Mouse (Mus musculus) adrenal gland, adult 18-20 months (tissue): Measurements from ENCODE around the gene Cenpq. TPM values are rescaled to one million over a fixed set of nuclear protein-coding genes. Genes with fewer than 3 reads are reported as not detected.

ENCODE experiments used
- DNase-seq, 2 experiments: peaks; one replicate each; pipeline ENCODE4 v3.0.0; 2021 to 2022; ENCODE audit warnings: low spot score in 2 of 2
- long read RNA-seq, 2 experiments: library from polyadenylated mRNA; stranded (forward); transcript quantifications; one replicate each; pipeline ENCODE4 v2.0.0; 2021
- total RNA-seq, 2 experiments: library from RNA; stranded (reverse); gene quantifications; 1 replicate in 1 of 2; 2 replicates in 1 of 2; pipeline ENCODE4 v1.2.3; 2021

The Cenpq gene
- 1 to 10 TPM; 5.9 to 8.1 TPM for total RNA-seq
- long read RNA-seq, experiment 1, partial matches to known transcripts = 1 of 3 reads
- long read RNA-seq, experiment 1, other reads (novel, unspliced or antisense) = 0 of 3 reads
- long read RNA-seq, experiment 2, transcript Cenpq-201 (9 exons, 1,942 nt) = major isoform, 7 of 8 reads
- long read RNA-seq, experiment 2, partial matches to known transcripts = 0 of 8 reads
- long read RNA-seq, experiment 2, other reads (novel, unspliced or antisense) = 1 of 8 reads

DNA sequence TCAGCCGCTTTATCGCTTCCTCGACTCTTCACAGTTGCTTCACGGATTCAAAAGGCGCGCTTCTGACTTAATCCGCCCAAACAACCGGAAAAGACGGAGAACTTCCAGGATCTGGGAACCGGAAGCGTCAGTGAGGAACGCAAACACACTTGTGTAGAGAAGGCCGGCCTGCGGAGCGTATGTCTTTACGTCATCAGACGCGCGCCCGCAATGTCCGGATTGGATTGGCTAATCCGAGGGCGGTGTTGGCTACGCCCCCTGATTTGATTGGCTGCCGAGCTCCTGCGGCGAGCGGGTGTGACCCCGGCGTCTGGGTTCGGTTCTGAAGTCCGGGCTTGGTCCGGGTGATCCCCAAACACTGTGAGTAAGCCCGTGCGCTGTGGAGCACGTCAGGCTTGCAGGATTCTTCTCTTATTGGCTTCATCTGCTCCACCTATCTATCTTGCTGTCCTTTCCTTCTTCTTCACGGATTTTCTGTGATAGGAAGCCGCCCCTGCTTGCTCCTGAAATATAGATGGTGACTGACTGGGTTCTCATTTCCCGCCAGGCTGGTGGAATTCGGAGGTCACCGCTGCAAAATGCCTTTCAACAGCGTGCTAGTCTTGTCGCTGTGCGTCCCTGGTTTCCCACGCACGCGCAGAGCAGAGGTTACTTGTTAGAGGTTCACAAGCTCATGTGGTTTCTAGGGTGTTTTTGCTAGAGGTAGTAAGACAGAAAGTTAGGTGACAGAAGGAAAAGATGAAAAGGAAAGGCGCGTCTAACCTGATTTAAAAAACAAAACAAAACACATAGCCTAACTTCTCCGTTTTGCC lies at the start of gene Cenpq, which contains the start of gene Mut:
TSS of gene Cenpq (minus strand) at position 628 of the 812 bp plus-strand sequence.
TSS of gene Mut (plus strand) at position 266 of the 812 bp plus-strand sequence.
- DNase-seq = peak; percentile 94 to 95

- DNase-seq = no peak
Measured at GRCm38 (mm10) chr17:40977914-40978313, 43.1 kb upstream of the Cenpq start.

DNA sequence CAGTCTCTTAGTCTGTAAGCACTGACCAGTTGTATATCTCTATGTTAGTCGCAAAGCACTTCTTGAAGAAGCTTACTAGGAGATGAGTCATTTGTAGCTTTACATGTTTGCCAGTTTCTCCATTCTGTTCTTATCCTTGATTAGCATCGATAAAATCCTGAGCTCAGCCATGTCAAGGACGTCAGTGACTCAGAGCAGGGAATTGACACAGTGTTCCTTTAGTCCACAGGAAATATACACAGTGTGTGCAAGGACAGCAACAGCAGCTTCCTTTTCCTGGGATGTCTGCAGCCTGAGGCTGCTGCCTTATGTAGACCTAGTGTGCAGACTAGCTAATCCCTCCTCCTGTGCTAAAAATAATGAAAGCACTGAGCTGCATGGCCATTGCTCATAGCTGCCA lies 13.7 kb upstream of the Cenpq start:
- DNase-seq = peak in 1 of 2 experiments; percentile 18

GRCm38 (mm10) chr17:40933985-40934384 lies 862 bp downstream of the Cenpq start:
- DNase-seq = no peak

GRCm38 (mm10) chr17:40915499-40915898 lies 19.3 kb downstream of the Cenpq start:
- DNase-seq = no peak

DNA sequence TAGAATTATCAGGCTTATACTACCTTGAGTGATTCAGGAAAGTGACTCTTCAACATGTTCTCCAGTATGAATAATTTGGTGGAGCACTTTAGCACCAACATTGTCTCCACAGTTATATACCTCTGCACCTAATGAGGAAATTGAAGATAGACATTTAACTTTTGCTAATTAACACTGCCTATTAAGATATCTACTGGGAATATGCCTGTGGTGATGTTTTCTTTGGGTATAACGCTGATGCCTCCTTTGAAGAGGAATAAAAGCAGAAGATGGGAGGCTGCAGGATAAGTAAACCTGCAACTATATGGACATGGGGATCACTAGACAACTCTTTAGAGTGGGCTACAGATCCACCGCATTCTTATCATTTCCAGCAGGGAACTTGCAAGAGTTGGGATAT lies 20.6 kb downstream of the Cenpq start, which contains the start of gene Glyatl3:
TSS of gene Glyatl3 (minus strand) at position 101 of the 400 bp plus-strand sequence.
- no peak for DNase-seq

DNA sequence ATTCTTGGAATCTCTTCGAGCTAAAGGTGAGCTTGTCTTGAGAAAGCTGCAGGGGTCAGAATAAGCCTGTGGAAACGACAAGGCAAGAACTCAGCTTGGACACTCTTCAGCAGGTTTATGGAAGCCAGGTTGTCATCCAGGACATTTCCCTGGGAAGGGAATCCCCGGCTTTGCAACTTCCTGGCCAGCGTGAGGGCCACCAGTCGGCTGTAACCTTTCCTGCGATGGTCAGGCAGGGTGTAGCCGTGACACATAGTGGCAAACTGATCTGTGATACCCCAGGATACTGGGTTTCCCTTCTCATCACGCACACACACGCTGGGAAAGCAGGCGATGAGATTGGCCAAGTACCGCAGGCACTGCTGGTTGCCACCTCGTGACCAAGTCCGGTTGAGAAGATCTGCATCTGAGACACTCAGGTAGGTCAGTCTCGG lies 30.1 kb downstream of the Cenpq start:
- no peak for DNase-seq

- DNase-seq = no peak
Measured at GRCm38 (mm10) chr17:40904056-40904597, 30.7 kb downstream of the Cenpq start.

DNA sequence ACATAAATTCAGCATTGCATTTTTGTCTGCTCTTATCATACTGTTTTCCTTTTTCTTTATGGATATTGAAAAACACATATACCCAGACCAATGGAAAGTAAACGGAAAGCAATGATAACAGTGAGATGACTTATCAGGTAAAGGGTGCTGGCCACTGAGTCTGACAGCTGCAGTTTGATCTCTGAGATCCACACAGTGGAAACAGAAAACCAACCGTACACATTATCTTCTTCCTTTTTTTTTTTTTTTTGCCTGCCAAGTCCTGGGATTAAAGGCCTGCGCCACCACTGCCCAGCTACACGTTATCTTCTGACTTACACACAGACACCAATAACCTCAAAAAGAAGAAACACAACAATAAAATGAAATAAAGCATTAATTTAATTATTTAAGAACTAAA lies 31.5 kb downstream of the Cenpq start:
- no peak for DNase-seq

- DNase-seq = no peak
Measured at GRCm38 (mm10) chr17:40899783-40900363, 35.0 kb downstream of the Cenpq start.

GRCm38 (mm10) chr17:40896863-40897262 lies 38.0 kb downstream of the Cenpq start:
- DNase-seq = no peak

GRCm38 (mm10) chr17:40887849-40888536 lies 46.9 kb downstream of the Cenpq start:
- no peak for DNase-seq

DNA sequence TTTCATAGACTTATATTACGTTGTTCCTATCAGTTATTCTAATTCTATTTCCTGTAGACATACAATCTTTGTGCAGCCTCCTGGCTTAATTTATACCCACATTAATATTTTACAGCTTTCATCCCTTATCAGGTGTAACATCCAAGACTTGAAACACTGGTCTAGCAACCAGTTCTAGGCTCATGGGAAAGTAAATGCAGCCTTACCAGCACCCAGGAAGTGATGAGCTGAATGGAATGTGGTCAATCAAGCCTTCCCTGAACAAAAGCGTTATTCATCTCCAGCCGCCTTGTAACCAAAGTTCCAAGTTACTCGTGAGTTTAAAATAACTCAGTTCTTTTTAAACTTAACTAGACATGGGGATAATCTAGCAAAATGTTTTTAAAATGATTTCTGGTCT lies 49.7 kb downstream of the Cenpq start:
- no peak for DNase-seq

- no peak for DNase-seq
Measured at GRCm38 (mm10) chr17:40882172-40882571, 52.7 kb downstream of the Cenpq start.

GRCm38 (mm10) chr17:40879924-40880691 lies 54.7 kb downstream of the Cenpq start, which contains the start of gene 9130008F23Rik:
TSS of gene 9130008F23Rik (minus strand) at chr17:40880559.
- DNase-seq = peak; percentile 43 to 44

- DNase-seq = no peak
Measured at GRCm38 (mm10) chr17:40879528-40879923, 55.3 kb downstream of the Cenpq start.

DNA sequence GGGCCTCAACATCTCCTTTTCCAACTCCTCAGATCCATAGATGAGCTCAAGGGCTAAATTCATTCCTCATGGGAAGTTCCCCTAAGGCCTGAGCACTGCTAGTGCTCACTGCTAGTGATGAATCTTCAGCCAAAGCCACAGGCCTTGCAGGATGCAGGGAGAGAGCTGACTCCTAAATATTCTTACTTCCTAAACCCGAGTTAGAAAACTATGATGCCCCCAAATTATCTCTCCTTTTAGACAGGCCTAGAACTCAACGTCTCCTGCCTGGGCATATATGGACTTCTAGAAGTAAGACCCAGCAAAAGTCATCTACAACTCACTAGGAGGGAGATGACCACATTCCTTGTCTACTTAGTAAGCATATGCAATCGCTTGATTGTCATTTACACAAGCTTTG lies 57.1 kb downstream of the Cenpq start:
- DNase-seq = no peak

- no peak for DNase-seq
Measured at GRCm38 (mm10) chr17:40875568-40875967, 59.3 kb downstream of the Cenpq start.

- no peak for DNase-seq
Measured at GRCm38 (mm10) chr17:40874701-40875100, 60.1 kb downstream of the Cenpq start.

DNA sequence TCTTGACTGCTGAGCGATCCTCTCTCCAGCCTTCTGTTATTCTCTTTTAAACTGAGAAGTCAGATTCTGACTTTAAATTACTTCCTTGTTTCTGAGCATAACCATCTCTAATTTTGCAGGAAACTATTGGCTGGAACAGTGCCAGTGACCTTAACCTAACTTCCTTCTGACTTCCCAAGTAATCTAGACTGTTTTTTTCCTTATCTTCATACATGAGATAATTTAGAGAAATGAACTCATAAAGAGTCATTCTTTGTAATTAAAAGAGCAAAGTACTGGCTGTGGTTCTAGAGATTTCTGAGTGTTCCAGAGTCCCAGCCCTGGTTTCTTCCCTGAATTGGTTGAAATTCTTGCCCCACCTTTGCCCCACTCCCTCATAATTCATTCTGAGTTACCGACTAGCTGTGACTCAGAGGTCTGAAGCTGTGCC lies 61.2 kb downstream of the Cenpq start:
- no peak for DNase-seq
